Mouse (Mus musculus): Measurements from ENCODE around the gene L3mbtl4. TPM values are rescaled to one million over a fixed set of nuclear protein-coding genes. Genes with fewer than 3 reads are reported as not detected.

The L3mbtl4 gene
- polyA plus RNA-seq, 1 experiment from 2014 or later, result not detected

GRCm38 (mm10) chr17:68642521-68643088, 369.0 kb downstream of the L3mbtl4 start:
- 85% methylated on average over 5 of the region's 5 CpGs for WGBS
- Histone ChIP-seq H3K27me3 (ENCODE audit: control insufficient read depth, insufficient read depth, low read length) (no peaks in the 10 kb centered on the region), H3K9me3 (ENCODE audit: control insufficient read depth, low read length) (no peaks in the 10 kb centered on the region), H3K9ac (ENCODE audit: low read depth, low read length) (no peak overlapping the region), H3K4me3 (ENCODE audit: low read depth, low read length) (no peak overlapping the region), H3K27ac (ENCODE audit: low read depth, low read length) (no peak overlapping the region), H3K4me2 (replicated peaks; ENCODE audit: low read depth, low read length) (no peak overlapping the region), H3K4me1 (replicated peaks; ENCODE audit: control insufficient read depth, insufficient read depth, low read length) (no peaks in the 10 kb centered on the region), H3K36me3 (ENCODE audit: control insufficient read depth, insufficient read depth, low read length) (no peaks in the 10 kb centered on the region)
- DNase-seq (ENCODE audit: low spot score) (no peak), ATAC-seq (ENCODE audit: low FRiP score) (no peak)

DNA sequence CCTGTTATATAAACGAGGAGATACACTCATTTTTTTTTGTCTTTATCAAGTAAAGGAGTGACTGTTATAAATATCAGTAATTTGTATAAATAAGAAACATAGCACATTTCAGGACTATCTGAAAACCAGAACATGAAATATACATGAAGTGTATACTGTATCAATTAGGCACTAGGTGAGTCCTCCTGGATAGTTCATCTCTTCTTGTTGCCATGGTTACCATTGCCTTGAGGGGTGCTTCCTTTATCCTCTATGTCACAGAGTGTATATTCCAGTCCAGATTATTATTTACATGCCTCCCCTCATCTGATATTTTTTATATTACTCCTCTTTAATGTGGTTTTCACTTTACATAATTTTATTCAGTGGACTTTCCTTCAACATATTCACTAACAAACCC, 392.9 kb downstream of the L3mbtl4 start:
- H3K27ac ChIP-seq (ENCODE audit: low read depth, low read length), result no peak overlapping the region
- H3K4me3 ChIP-seq (ENCODE audit: low read depth, low read length), result no peak overlapping the region
- no peaks in the 10 kb centered on the region for H3K4me1 ChIP-seq (replicated peaks; ENCODE audit: control insufficient read depth, insufficient read depth, low read length)
- 84% methylated on average over 1 of the region's 1 CpGs for WGBS
- no peak for DNase-seq (ENCODE audit: low spot score)
- no peaks in the 10 kb centered on the region for H3K27me3 ChIP-seq (ENCODE audit: control insufficient read depth, insufficient read depth, low read length)
- no peak for ATAC-seq (ENCODE audit: low FRiP score)
- no peaks in the 10 kb centered on the region for H3K36me3 ChIP-seq (ENCODE audit: control insufficient read depth, insufficient read depth, low read length)
- H3K9ac ChIP-seq (ENCODE audit: low read depth, low read length), result no peak overlapping the region
- no peak overlapping the region for H3K4me2 ChIP-seq (replicated peaks; ENCODE audit: low read depth, low read length)
- H3K9me3 ChIP-seq (ENCODE audit: control insufficient read depth, low read length), result no peaks in the 10 kb centered on the region

- H3K27ac ChIP-seq (ENCODE audit: low read depth, low read length), result no peak overlapping the region
- H3K4me1 ChIP-seq (replicated peaks; ENCODE audit: control insufficient read depth, insufficient read depth, low read length), result no peaks in the 10 kb centered on the region
- ATAC-seq (ENCODE audit: low FRiP score) (peak; percentile 71), DNase-seq (ENCODE audit: low spot score) (peak; percentile 8)
- no peak overlapping the region for H3K4me3 ChIP-seq (ENCODE audit: low read depth, low read length)
- no peaks in the 10 kb centered on the region for H3K9me3 ChIP-seq (ENCODE audit: control insufficient read depth, low read length)
- no peak overlapping the region for H3K4me2 ChIP-seq (replicated peaks; ENCODE audit: low read depth, low read length)
- WGBS, result 59% methylated on average over 7 of the region's 7 CpGs
- H3K36me3 ChIP-seq (ENCODE audit: control insufficient read depth, insufficient read depth, low read length), result no peaks in the 10 kb centered on the region
- H3K27me3 ChIP-seq (ENCODE audit: control insufficient read depth, insufficient read depth, low read length), result no peaks in the 10 kb centered on the region
- H3K9ac ChIP-seq (ENCODE audit: low read depth, low read length), result no peak overlapping the region
Observed at GRCm38 (mm10) chr17:68672088-68672504, 398.5 kb downstream of the L3mbtl4 start.

DNA sequence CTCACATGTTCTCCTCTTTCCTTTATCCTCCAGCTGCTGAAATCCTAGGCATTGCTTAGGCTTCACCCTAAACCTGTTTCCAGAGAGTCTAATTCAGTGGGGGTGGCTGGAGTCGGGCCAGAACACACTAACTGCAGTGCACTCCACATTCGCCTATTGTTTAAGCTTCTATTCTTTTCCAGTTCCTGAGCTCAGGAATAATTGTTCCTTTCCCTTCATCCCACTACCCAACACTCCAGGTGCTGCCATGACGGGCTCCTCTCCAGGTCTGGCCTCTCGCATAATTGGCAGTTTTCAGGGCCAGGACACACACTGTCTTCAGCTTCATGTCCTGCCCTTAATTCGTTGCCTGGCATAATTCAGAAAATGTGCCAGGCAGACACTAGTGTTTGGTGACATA, 437.1 kb downstream of the L3mbtl4 start:
- Histone ChIP-seq H3K9ac (ENCODE audit: low read depth, low read length) (no peak overlapping the region), H3K4me2 (replicated peaks; ENCODE audit: low read depth, low read length) (no peak overlapping the region), H3K4me3 (ENCODE audit: low read depth, low read length) (no peak overlapping the region), H3K9me3 (ENCODE audit: control insufficient read depth, low read length) (no peaks in the 10 kb centered on the region), H3K27me3 (ENCODE audit: control insufficient read depth, insufficient read depth, low read length) (no peaks in the 10 kb centered on the region), H3K27ac (ENCODE audit: low read depth, low read length) (no peak overlapping the region), H3K36me3 (ENCODE audit: control insufficient read depth, insufficient read depth, low read length) (no peaks in the 10 kb centered on the region), H3K4me1 (replicated peaks; ENCODE audit: control insufficient read depth, insufficient read depth, low read length) (no peaks in the 10 kb centered on the region)
- no peak for DNase-seq (ENCODE audit: low spot score)
- 80% methylated on average over 5 of the region's 5 CpGs for WGBS
- ATAC-seq (ENCODE audit: low FRiP score), result no peak

- no peak for DNase-seq (ENCODE audit: low spot score)
Observed at GRCm38 (mm10) chr17:68711350-68711749, 437.8 kb downstream of the L3mbtl4 start.

GRCm38 (mm10) chr17:68748296-68748695, 474.7 kb downstream of the L3mbtl4 start:
- Histone ChIP-seq H3K9me3 (ENCODE audit: control insufficient read depth, low read length) (no peaks in the 10 kb centered on the region), H3K4me2 (replicated peaks; ENCODE audit: low read depth, low read length) (no peak overlapping the region), H3K27ac (ENCODE audit: low read depth, low read length) (no peak overlapping the region), H3K27me3 (ENCODE audit: control insufficient read depth, insufficient read depth, low read length) (no peaks in the 10 kb centered on the region), H3K4me3 (ENCODE audit: low read depth, low read length) (no peak overlapping the region), H3K9ac (ENCODE audit: low read depth, low read length) (no peak overlapping the region), H3K36me3 (ENCODE audit: control insufficient read depth, insufficient read depth, low read length) (no peaks in the 10 kb centered on the region), H3K4me1 (replicated peaks; ENCODE audit: control insufficient read depth, insufficient read depth, low read length) (no peaks in the 10 kb centered on the region)
- WGBS, result 71% methylated on average over 1 of the region's 1 CpGs
- DNase-seq (ENCODE audit: low spot score) (no peak), ATAC-seq (ENCODE audit: low FRiP score) (no peak)

More at GRCm38 (mm10) chr17:68711350-68711749, 437.8 kb downstream of the L3mbtl4 start:
- H3K9ac ChIP-seq (ENCODE audit: low read depth, low read length), result no peak overlapping the region
- no peak overlapping the region for H3K4me3 ChIP-seq (ENCODE audit: low read depth, low read length)
- 74% methylated on average over 3 of the region's 3 CpGs for WGBS
- ATAC-seq (ENCODE audit: low FRiP score), result no peak
- H3K36me3 ChIP-seq (ENCODE audit: control insufficient read depth, insufficient read depth, low read length), result no peaks in the 10 kb centered on the region
- no peaks in the 10 kb centered on the region for H3K9me3 ChIP-seq (ENCODE audit: control insufficient read depth, low read length)
- H3K4me1 ChIP-seq (replicated peaks; ENCODE audit: control insufficient read depth, insufficient read depth, low read length), result no peaks in the 10 kb centered on the region
- H3K4me2 ChIP-seq (replicated peaks; ENCODE audit: low read depth, low read length), result no peak overlapping the region
- no peak overlapping the region for H3K27ac ChIP-seq (ENCODE audit: low read depth, low read length)
- H3K27me3 ChIP-seq (ENCODE audit: control insufficient read depth, insufficient read depth, low read length), result no peaks in the 10 kb centered on the region

GRCm38 (mm10) chr17:68750513-68750912, 476.9 kb downstream of the L3mbtl4 start:
- DNase-seq (ENCODE audit: low spot score), result no peak
- ATAC-seq (ENCODE audit: low FRiP score), result no peak
- H3K4me3 ChIP-seq (ENCODE audit: low read depth, low read length), result no peak overlapping the region
- WGBS, result 81% methylated on average over 6 of the region's 6 CpGs
- H3K9ac ChIP-seq (ENCODE audit: low read depth, low read length), result no peak overlapping the region
- no peak overlapping the region for H3K4me2 ChIP-seq (replicated peaks; ENCODE audit: low read depth, low read length)
- no peaks in the 10 kb centered on the region for H3K4me1 ChIP-seq (replicated peaks; ENCODE audit: control insufficient read depth, insufficient read depth, low read length)
- H3K9me3 ChIP-seq (ENCODE audit: control insufficient read depth, low read length), result no peaks in the 10 kb centered on the region
- no peaks in the 10 kb centered on the region for H3K36me3 ChIP-seq (ENCODE audit: control insufficient read depth, insufficient read depth, low read length)
- H3K27ac ChIP-seq (ENCODE audit: low read depth, low read length), result no peak overlapping the region
- H3K27me3 ChIP-seq (ENCODE audit: control insufficient read depth, insufficient read depth, low read length), result no peaks in the 10 kb centered on the region

- Histone ChIP-seq H3K27me3 (ENCODE audit: control insufficient read depth, insufficient read depth, low read length) (no peaks in the 10 kb centered on the region), H3K4me1 (replicated peaks; ENCODE audit: control insufficient read depth, insufficient read depth, low read length) (no peaks in the 10 kb centered on the region), H3K9ac (ENCODE audit: low read depth, low read length) (no peak overlapping the region), H3K9me3 (ENCODE audit: control insufficient read depth, low read length) (no peaks in the 10 kb centered on the region), H3K4me3 (ENCODE audit: low read depth, low read length) (no peak overlapping the region), H3K4me2 (replicated peaks; ENCODE audit: low read depth, low read length) (no peak overlapping the region), H3K36me3 (ENCODE audit: control insufficient read depth, insufficient read depth, low read length) (no peaks in the 10 kb centered on the region), H3K27ac (ENCODE audit: low read depth, low read length) (no peak overlapping the region)
- whole genome bisulfite sequencing, result 83% methylated on average over 7 of the region's 7 CpGs
- ATAC-seq (ENCODE audit: low FRiP score) (no peak), DNase-seq (ENCODE audit: low spot score) (no peak)
Observed at GRCm38 (mm10) chr17:68753112-68753511, 479.5 kb downstream of the L3mbtl4 start.

DNA sequence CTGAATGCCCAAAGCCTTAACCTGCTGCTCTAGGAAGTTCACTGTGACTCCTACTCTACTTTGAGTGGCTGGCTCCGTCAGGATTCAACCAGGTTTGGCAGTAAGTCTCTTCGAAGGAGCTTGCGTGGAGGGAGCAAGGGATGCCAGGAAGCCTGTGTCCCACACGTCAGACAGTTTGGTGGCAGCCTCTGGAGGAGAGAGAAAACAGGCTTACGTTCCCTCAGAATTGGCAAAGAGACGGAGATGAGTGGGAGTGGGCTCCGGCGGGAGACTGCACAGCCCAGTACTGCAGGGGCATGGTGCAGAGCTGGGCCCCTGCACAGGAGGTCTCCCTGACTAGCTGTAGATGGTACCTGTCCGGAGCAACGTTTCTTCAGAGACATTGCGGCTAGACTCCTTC, 481.2 kb downstream of the L3mbtl4 start:
- H3K36me3 ChIP-seq (ENCODE audit: control insufficient read depth, insufficient read depth, low read length), result no peaks in the 10 kb centered on the region
- 90% methylated on average over 11 of the region's 11 CpGs for WGBS
- H3K9ac ChIP-seq (ENCODE audit: low read depth, low read length), result no peak overlapping the region
- no peak overlapping the region for H3K4me3 ChIP-seq (ENCODE audit: low read depth, low read length)
- no peak overlapping the region for H3K4me2 ChIP-seq (replicated peaks; ENCODE audit: low read depth, low read length)
- H3K9me3 ChIP-seq (ENCODE audit: control insufficient read depth, low read length), result no peaks in the 10 kb centered on the region
- H3K27me3 ChIP-seq (ENCODE audit: control insufficient read depth, insufficient read depth, low read length), result no peaks in the 10 kb centered on the region
- no peak overlapping the region for H3K27ac ChIP-seq (ENCODE audit: low read depth, low read length)
- DNase-seq (ENCODE audit: low spot score), result no peak
- no peak for ATAC-seq (ENCODE audit: low FRiP score)
- H3K4me1 ChIP-seq (replicated peaks; ENCODE audit: control insufficient read depth, insufficient read depth, low read length), result no peaks in the 10 kb centered on the region

All from hindbrain, embryonic 11.5 days (tissue).